Mouse (Mus musculus) right cerebral cortex, postnatal 14 days (tissue): ENCODE data around the gene Adamtsl4.
A peak's percentile ranks its signal among the peaks of the same experiment; 100 is the strongest.
"Not testable (repeated sequence)": the region's sequence is repeated elsewhere in the genome, so short reads cannot be mapped to it uniquely, and the experiment has no call there.

Source experiments
- DNase-seq: peaks from one replicate; pipeline ENCODE4 v3.0.0; 2022

Adamtsl4 gene

DNA sequence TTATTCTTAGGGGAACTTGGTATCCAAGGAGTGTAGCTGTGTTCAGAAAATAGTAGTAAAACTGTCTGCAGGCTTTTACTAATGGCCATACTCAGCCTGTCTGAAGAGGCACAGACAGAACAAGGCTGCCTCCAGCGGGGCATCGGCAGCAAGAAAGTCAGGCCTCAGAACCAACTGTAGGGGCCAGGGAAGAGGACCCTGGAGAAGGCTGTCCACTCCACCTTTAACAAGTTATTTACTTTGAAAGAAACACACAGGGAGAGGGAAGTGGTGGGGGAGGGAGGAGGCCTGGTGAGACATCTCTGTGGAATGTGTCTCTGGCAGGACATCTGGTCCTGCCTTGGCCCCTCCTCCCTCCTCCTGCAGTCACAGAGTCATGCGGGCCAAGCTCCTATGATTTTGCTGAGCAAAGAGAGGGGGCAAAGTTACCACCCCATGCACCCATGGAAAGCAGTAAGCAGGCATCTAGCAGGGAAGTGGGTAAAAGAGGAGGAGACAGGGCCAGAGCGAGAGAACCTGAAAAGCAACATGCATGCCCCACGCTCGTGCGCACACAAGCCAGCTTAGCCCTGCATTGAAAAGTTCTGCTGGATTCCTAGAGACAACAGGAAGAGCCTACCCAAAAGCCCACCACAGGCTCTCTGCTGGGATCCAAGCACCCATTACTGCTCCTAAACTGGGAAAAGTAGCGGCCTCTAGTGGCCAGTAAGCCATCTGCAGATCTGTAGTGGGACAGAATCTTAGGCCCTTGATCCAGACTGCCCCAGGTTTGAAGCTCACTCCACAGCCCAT lies 12.2 kb downstream of the Adamtsl4 start:
- peak; percentile 62 for DNase-seq

DNA sequence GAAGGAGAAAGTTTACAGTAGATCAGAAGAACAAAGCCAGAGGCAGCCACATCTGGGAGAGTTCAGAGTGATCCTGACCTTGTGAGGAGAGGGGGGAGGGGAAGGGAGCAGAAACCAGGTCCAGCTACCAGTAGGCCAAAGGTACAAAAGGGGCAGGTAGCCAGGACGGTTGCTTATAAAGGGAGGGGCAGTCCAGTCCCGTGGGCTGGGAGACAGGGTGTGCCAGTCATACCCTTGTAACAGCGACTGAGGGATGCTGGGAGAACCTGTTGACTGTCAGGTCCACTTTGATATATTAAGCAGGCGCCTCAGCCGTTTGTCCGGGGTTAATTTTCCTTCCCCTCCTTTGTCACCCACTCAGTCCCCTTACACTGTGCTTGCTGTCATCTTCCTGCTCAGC lies 12.9 kb downstream of the Adamtsl4 start:
- no peak for DNase-seq

DNA sequence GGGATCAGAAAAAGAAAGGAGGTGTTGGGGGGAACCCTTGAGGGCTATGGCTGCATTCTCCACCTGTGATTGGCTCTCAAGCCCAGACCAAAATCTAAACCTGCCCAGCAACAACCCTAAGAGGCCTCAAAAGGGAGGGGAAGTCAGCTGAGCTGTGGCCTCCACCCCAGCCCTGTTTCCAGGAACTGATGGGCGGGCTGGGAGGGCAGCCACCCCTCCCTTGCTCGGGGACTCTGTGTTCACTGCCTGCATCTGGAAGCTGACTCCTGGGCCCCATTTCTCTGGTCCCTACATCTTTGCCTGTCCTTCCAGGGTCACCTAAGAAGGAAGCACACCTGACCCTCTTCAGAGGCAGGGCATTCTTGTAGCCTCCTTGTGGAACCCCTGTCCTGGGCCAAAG lies 13.5 kb downstream of the Adamtsl4 start:
- no peak for DNase-seq

DNA sequence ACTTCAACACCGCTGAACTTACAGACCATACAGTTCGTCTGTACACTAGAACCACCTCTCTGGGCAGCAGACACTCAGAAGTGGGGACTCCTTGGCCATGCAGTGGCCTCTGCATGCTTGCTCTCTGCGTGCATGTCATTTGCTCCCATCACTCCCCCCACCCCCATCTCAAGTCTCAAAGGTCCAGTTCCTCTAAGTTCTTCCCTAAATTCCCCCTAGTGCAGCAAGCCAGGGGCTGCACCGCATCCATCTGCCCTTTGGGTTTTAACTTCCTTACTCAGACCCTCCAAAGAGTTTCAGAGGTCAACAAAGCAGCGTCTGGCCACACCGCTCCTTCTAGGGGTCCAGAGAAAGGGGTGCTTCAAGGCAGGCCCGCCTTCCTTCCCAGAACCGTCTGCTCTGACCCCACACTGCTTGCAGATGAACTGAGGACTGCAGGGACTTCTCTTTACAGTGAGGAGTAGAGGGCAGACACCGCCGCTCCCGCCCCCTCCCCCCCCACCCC lies 14.0 kb downstream of the Adamtsl4 start:
- DNase-seq: no peak

DNA sequence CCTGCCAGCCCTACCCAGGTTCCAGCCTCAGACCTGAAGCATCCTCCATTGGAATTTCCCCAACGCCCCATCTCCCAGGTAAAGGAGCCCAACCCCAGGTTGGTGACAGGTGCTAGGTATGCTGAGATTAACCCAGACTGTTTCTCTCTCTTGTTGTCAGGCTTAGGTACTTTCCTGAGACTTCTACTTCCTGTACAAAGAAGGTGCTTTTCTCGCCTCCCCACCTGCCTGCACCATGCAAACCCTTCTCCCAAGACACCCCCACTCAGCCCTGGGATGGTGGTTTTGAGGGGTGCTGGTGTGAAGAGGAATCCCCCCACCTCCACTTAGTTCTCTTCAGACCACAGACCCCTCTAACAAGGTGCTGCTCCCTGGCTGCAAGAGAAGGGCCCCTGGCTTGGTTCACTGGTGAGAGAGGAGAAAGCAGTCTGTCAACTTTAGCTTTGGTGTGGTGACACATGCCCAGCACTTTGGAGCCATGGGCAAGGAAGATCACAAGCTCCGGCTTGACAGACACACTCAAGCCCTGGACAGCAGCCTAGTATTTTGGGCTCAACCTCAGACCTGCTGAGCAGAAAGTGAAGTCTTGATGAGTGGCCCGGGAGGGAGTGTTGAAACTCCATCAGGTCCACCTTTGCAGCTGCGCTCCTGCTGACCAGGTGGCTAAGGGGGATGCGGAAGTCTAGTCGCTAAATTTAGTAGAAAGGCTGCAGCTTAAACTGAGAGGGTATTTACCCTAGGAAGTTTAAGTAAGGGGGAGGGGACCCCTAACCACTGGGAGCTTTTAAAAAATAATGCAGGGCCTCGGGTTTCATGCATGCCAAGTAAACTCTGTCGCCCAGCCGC lies 14.6 kb downstream of the Adamtsl4 start:
- DNase-seq: no peak

DNA sequence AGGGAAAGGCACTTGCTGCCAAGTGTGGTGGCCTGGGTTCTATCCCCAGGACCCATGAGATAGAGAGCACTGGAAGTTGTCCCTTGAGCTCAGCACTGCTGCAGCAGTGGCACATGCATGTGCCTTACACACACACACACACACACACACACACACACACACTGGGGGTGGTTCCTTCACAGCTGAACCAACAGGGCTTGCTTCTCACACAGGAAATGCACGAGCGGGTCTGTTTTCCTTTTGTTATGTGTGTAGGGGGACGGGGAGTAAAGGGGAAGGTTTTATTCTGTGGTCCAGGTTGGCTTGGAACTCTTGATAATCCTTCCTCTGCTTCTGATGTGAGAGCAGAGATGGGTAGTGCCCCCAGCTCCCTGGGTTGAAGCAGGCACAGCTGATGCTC lies 15.3 kb downstream of the Adamtsl4 start:
- no peak for DNase-seq

DNA sequence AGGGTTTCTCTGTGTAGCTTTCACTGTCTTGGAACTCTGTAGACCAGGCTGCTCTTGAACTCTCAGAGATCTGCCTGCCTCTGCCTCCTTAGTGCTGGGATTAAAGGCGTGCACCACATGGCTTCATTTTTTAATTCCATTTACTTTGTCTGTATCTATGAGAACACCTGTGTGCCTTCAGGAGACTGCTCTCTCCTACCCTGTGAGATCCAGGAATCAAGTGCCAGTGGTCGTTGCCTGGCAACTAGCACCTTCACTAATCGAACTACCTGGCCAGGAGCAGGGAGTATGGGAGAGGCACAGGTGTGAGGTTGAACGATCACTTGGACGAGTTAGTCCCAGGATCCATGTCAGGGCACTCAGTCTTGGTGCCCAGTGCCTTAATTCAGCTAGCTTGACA lies 16.5 kb downstream of the Adamtsl4 start:
- no peak for DNase-seq

DNA sequence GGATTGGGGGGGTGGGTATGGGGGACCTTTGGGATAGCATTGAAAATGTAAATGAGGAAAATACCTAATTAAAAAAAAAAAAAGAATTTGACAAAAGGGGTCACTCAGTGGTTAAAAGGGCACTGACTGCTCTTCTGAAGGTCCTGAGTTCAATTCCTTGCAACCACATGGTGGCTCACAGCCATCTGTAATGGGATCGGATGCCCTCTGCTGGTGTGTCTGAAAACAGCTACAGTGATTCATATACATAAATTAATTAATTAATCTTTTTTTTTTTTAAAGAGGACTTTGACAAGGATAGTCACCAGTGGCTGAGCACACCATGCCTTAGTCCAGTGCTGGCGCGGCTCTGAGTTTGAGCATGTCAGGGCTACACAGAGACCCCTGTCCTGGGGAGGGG lies 17.3 kb downstream of the Adamtsl4 start:
- DNase-seq: not testable (repeated sequence)

DNA sequence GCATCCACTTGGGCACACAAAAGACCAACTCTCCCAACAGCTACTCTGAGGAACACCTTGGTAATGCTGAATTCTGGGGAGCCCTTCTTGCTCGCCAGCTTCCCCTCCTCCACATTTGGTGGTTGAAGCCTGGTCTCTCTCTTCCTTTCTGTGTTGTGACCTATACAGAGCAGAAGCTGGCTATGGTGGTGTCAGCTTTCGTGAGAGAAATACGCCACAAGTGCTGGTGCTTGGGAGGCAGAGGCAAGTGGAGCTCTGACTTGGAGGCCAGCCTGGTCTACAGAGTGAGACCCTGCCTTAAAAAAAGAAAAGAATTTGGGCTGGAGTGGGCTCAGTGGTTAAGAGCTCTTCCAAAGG lies 18.4 kb downstream of the Adamtsl4 start:
- no peak for DNase-seq

DNA sequence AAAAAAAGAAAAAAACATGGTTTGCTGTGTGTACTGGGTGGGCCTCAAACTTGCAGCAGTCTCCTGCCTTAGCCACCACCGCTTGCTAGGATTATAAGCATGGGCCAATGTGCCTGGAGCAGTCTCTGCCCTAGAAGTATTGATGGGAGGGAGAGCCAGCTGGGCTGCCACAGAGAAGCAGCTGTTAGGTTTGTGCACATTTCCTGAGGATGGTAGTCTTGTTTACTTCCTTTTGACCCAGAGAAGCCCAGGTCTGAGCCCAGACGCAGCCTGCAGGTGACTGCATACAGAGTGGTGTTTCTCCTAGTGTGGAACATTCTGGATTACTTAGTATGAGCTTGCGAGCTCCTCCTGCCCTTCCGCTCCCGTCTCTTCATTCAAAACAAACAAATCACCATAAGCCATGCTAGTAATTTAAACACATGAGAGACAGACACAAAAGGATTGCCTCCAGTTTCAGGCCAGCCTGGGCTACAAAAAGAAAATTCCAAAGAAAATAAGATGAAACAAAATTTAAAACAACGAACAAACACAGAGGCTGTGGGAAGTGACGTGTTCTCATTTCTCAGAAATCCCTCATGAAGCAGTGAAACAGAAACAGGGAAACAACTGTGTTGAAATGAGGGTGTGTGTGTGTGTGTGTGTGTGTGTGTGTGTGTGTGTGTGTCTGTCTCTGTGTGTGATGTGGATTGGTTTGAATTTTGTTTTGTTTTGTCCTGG lies 19.0 kb downstream of the Adamtsl4 start:
- no peak for DNase-seq

DNA sequence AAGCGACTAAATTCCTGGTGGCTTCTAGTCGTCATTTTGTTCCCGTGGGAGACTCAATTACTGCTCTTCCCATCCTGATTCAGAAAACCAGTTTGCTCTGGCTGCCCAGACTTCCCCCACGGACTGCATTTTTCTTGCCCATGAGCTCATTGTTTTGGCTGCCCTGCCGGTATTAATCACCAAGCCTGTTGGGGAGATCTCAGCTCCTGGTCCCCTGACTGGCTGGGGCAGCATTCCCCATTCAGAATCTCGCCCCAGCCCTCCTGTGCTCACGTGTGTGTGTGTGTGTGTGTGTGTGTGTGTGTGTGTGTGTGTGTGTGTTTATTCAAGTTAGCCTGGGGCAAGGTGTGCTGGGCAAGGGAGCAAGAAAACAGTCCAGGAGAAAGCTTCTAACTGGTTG lies 19.7 kb downstream of the Adamtsl4 start:
- DNase-seq: no peak

DNA sequence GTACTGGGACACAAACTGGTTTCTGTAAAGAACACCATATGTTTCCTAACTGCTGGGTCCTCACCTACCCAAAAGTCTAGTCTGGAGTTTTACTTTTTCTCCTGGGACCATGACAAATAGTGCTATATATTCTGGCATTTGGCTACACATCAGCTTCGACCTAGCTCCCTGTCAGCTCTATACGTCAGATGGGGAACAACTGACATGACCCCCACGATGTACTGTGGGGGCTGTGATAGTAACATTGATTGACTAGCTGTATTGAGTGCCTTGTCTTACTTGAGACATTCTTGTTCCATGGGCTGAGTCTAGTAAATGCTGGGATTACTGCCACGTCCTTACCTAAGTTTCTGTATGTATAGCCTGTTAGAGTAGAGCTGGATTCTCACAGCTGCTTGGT lies 20.2 kb downstream of the Adamtsl4 start:
- no peak for DNase-seq

DNA sequence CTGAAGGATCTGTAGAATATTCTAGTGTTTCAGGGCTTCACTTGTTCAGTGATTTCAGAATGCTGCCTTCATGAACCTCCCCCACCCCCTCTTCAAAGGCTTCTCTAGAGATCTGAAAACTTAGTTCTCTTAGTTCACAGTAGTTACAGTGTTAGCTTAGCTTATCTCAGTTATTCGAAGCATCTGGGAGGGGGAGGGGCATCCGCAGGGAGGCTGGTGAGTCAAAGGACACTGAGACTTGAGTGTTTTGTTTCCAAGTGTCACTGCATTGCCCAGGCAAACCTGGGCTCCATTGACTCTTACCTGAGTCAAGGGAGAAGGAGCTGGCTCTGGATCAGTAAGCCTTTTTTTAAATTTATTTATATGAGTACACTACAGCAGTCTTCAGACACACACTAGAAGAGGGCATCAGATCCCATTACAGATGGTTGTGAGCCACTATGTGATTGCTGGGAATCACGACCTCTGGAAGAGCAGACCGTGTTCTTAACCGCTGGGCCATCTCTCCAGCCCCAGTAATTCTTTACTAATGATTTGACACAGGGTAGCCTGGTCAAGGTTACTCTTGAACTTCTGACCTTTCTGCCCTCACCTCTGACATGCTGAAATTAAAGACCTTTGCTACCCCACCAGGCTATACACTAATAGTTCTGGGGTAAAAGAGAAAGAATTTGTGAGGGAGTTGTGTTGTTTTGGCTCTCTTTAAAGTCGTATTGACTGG lies 21.4 kb downstream of the Adamtsl4 start:
- no peak for DNase-seq

DNA sequence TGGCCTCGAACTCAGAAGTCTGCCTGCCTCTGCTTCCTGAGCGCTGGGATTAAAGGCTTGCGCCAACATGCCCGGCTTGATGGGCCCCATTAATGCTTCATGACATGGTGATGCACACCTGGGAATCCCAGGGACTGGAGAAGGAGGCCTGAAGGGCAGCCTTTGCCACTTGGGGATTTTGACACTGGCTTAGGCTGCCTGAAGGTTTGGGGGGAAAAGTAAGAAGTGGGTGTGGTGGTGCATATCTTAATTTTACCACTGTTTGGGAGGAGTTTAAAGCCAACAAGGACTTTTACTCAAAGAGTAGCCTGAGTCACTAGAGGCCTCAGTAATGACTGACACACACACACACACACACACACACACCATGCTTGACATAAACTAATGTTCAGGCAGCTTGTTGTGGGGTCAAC lies 22.8 kb downstream of the Adamtsl4 start:
- DNase-seq: no peak

DNA sequence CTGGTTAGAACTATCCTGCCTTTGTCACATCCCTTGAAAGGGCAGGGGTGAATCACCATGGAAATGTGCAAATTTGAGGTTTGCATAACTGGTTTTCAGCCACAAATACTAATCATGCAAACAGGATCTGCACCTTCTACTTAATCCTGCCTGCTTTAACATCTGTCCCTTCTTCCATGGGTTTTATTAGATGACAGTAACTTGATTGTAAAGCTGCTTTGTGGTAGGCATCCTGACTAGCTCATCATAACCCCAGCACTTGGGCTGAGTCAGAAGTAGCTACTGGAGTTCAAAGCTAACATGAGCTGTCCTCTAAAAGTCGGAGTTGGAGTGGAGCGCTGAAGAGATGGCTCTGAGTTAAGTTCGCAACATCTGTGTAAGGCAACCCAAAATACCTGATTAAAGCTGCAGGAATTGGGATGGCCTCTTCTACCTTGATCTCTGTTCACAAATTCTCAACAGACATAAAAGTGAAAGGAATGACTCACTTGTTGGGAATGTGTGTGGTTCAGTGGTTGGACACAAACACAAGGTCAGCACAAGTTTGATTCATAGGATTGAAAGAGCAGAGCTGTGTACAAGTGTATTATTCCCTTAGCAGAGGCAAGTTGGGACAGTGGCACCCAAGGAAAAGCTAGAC lies 23.6 kb downstream of the Adamtsl4 start:
- DNase-seq: no peak

DNA sequence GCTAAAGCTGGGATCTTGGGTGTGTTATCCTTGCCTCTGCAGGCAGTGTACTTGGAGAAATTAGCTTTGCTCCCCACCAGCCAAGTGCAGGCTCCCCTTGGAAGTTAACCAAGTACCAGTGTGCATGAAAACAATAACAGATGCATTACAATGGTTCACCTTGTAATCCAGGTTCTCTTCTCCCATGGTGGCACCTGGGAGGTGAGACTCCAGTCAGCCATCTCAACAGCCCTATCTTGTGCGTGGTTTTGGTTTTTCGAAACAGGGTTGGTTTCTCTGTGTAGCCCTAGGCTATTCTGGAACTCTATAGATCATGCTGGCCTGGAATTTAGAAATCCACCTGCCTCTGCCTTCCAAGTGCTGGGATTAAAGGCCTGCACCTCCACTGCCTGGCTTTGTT lies 24.2 kb downstream of the Adamtsl4 start:
- no peak for DNase-seq

DNA sequence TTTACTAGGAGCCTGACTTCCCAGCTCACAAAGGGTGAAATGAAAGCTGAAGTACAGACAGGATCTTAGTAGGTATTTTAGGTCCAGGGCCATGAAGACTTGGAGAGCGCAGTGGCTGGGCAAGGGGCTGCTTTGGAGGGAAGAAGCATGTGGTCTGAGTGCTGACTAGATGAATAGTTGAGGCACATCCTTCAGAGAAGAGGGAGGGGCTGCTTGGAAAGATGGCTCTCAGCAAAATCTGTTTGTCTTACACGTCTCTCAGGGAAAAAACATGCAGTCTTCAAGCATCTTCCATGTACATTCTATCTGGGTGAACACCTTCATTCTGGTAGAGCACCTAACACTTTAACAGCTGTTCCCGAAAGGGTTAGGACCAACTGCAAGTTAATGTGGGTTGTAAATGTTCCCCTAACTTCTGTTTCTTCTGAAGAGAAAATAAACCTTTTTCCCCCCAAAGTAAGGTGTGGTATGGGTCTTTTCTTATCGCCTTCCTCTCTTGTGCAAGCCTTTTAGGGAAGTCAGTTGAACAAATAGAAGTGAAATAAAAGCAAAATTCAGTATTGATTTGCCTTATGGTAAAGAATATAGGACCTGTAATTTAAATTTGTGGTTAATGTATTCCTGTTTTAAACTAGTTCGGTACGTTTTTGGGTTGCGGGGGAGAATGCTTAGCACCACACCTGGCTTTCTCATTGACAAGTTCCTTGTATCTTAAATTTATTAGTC lies 24.8 kb downstream of the Adamtsl4 start:
- DNase-seq: no peak

DNA sequence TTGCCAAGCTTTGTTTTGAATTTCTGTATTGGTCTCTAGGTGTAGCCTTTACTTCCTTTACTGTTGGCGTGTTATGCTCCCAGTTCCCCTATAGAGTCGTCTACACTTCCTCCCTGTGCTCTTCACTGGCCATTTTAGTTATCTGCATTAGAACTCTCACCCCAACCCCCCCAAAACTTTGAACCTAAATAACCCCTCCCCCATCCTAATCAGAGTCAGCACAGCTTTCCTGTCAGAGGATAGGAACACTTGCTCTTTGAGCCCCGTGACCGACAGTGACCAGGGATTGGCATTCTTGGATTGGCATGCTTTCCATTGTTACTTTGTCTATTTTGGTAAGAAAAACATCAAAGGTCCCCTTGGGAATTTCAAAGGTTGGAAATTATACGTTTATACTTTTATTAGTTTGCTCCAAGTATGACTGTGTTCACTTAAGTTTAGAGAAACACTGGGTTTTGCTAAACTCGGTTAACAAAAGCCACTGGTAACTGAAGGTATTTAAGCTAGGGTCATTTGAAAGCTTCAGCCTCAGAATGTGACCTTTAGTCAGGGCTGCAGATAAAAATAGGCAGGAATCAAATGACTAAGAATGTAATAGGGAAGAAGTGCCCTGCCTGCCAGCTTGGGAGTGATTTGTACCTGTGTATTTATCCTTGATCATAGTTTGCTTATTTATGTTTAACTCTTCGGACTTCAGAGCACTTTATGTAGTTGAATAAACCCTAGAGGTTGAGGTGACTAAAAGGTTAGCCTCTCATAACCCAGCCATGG lies 25.6 kb downstream of the Adamtsl4 start:
- no peak for DNase-seq

DNA sequence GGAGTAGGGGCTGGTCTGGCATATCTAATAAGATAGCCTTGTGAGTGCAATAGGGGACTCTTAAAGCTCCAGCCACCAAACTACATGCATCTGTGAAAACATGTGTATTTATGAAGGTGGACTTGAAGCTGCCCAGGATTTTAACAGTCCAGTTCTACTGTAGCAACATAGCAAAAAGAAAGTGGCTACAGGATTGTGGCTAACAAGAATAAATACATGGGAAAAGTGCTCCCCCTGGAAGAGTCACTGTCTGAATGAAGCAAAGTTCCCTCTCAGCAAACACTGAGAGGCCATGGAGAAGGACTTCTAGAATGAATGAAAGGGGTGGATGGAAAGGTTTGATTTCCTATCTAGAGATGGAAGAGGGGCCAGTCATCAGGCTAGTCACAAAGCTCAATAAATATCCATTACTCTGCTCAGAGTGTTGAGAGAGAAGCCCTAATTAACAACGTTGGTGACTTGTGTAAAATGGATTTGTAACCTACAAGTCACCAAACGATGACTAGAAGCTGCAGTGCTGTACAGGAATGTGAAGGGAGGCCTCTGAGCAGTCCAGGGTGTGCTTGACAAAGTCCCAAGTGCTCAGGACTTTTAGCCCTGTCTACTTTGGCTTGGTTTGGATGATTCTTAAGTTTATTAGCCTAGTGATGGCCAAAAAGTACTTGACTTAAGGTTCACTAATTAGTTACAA lies 26.8 kb downstream of the Adamtsl4 start:
- DNase-seq: no peak

DNA sequence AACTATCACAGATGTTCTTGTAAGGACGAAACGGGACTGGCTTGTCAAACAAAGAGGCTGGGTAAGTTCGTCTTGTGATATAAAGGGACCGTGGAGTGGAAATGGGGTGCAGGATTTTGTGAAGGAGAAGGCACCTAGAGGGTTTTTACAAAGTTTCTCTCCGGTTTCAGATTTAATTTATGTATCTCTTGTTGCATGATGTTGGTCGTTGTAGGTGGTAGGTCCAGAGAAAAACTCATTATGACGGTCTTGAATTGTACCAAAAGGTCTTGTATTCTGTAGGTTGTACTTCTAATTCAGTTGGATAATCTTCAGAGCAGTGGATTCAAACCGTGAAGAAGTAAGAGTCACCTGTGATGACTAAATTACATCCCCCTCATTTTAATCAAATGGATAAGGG lies 27.8 kb downstream of the Adamtsl4 start:
- no peak for DNase-seq
